Mouse (Mus musculus): ENCODE results near the gene Timp4.

Gene Timp4

DNA sequence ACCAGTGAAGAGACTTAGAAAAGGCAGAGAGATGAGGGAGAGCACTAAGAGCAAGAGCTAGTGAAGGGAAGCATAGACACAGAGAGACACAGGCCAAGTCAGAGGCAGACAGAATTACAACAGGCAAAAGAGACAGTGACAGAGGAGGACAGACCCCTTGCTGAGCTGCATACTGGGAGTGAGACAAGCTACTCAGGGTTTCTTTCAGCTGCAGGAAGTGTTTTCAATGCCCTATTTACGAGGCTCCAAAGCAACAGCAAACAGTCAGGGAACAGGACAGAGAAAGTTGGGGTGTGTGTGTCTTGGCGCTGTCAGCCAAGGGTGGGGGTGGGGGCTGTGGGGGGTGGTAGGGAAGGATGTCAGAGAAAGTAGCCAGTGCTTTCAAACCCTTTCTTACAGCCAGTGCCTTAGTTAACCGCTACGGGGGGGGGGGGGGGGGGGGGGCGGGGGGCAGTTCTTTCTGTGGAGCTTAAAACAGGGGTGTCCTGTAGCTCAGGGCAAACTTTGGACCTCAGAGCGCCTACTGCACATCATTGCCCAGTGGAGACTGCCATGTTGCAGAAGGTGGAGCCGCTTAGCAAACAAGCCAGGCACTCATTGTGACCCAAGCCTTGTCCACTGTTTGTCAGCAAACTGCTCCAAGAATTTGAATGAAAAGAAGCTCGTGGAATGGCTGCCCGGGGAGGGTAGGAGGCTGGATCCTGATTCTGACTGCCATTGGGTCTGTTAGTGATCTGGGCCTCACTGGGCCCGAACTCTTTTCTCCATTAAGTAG lies at the start of gene Timp4:
Gene Timp4, minus strand, starts transcription at position 107 of the 775 bp plus-strand sequence.
- WGBS = 28% methylated on average over 10 of the region's 10 CpGs

DNA sequence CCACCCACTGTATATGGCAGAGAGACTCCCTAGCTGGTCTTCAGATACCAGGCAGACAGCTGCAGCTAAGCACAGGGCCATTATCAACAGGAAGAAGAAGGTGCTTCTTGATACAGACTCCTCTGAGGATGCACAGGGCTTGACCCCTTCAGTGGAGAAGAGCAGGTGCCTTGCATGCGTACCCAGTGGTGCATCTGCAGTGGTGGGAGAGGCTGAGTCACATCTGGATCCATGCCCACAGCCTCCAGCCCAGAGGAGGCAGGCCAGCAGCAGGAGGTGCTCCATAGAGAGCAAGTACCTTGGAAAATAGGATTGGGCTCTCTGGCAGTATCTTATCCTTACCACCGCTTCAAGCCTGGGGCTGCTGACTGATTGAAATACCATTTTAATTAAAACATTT lies 41.9 kb upstream of the Timp4 start:
- 57% methylated on average over 2 of the region's 2 CpGs for WGBS

DNA sequence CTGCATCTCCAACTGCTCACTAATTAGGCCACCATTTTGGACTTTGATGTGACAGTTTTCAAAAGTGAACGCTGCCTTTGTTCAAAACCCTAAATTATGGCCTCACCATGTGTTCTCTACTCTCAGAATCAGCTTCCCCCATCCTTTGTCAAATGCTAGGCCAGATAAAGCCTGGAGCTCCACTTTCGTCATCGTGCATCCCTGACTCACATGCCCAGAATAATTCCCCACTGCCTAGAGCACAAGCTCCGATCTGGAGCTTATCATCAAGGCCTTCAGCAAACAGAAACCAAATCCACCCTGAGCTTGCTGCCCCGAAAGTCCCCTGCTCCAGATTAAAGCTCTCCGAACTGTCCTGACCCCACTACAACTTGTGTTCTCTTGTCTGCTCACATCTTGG lies 40.6 kb upstream of the Timp4 start:
- 43% methylated on average over 6 of the region's 6 CpGs for WGBS

DNA sequence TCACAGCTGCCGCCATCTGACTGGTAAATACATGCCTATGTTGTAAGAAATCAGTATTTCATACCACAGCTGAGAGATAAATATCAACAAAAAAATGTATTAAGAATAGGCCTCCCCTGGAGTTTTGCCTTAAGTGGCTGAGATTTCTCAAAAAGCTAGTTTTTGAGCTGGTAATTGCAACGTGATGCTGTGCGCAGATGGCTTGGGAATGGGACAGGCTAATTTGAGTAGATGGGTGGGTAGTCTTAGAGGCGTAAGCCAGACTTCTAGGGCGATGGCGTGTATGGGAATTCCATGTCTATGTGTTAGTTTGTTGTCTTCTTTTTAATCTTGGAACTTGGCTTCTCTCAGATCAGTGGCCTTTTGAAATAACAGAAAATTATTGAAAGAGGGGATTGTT lies 39.8 kb upstream of the Timp4 start:
- WGBS = 56% methylated on average over 6 of the region's 6 CpGs

DNA sequence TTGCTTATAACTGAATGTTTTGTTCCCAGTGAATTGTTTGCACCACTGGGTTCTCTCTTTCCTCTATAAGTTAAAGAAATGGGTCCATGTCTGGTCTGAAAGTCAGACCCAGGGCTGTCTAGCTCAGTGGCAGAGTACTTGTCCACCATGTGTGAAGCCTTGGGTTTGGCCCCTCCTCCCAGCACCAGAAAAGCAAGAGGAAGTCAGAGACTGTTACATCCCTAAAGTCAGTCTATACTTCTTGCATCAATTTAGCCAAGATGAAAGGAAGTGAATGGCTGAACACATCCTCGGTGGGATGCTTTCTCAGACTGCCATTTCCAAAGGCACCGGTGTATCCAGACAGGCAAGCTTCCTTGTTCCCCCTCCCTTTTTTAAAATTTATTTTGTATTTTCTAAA lies 39.1 kb upstream of the Timp4 start:
- 65% methylated on average over 2 of the region's 2 CpGs for WGBS

DNA sequence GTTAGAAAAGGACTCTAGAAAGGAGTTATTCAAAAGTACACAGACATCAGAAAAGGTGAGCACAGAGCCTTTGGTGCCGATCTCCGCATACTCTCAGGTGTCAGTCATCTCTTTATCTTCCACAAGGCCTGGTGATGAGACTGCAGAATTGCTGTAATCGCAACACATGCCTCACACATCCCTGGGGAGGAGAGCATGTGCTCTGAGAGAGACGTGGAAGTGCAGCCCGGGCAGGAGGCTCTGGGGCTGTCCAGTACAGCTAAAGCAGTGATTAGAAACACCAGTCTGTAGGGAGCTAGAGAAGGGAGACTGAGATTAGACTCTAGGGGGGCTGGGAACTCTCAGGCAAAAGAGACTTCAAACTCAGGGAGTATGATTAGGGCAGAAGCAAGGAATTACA lies 38.6 kb upstream of the Timp4 start:
- WGBS = 70% methylated on average over 5 of the region's 5 CpGs

DNA sequence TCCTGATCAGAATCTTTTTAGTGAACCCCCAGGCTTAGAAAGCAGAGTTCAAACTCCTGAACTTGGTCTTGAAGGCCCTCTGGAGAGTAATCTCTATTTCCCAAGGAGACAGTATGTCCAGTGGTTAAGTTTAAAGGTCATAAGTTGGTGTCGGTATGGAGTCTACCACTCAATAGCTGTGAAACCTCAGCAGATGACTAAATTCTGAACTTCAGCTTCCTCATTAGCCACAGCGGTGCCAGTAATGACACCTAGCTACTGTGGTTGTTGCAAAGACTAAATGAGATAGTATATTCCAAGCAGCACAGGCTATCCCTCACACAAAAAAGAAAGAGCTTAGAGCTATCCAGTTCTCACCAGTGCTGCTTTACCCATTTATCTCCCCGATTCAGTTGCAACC lies 36.2 kb upstream of the Timp4 start:
- 92% methylated on average over 3 of the region's 3 CpGs for WGBS

DNA sequence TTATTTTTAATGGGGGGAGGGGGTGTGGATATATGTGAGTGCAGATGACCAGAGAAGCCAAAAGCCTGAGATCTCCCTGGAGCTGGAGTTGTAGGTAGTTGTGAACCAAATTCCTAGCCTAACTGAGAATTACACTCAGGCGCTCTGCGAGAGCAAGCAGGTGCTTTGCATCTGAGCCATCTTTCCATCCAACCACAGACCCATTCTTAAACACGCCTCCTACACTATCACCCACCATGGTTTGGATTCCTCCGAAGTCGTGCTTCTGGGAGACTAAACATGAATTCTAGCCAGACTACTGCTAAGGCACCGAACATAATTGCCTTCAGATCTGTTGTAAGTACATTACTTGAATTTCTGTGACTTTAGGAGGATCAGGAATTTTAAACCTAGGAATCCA lies 34.4 kb upstream of the Timp4 start:
- WGBS = 42% methylated on average over 6 of the region's 6 CpGs

DNA sequence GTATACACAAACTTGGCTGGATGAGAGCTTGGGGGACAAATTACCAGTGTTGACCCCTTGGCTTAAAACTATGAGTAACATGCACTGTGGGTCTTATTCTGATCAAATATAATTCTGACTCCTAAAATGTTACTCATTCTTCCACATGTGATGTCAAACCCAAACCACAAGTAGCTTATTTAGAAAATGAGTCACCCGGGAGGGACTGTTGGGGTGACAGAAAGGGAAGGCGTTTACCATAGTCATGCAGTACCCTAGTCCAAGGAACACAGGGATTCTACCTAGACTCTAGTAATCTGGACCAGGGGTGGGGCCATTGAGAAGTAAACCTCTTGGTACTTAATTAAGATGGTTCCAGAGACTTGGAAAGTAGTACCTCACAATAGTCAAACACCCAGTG lies 32.1 kb upstream of the Timp4 start:
- WGBS = 51% methylated on average over 2 of the region's 2 CpGs

DNA sequence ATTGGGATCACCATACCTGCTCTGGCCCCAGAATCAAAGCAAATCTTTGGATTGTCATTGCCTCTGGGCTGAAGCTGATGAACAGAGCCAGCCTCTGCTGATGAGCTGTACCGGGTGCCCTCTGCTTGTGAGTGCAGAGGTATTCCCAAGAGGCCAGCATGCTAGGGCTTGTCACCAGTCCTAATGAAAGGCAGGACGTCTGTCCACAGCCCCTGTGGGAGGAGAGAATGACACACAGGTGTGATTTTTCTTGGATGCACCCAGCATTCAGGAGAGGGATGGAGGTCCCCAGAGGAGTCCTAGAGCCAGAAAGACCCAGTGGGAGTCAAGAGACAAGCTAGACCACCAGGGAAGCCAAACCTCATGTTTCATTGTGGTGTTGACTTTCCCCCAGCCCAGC lies 27.6 kb upstream of the Timp4 start:
- WGBS = 81% methylated on average over 2 of the region's 2 CpGs

DNA sequence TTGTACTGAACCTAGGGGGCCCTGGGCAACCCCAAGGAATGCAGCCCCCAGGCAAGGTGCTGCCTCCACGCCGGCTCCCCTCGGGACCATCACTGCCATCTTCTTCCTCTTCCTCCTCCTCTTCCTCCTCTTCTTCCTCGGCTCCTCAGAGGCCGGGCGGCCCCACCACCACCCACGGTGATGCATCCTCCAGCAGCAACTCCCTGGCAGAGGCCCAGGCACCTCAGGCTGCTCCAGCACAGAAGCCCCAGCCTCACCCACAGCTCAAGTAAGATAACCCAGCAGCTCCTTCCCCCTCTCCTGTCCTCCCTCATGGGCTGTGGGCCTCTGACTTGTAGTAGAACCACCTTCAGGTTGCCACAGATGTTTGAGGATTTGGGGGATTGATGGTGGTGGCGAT lies 26.1 kb upstream of the Timp4 start:
- WGBS = 47% methylated on average over 8 of the region's 8 CpGs

DNA sequence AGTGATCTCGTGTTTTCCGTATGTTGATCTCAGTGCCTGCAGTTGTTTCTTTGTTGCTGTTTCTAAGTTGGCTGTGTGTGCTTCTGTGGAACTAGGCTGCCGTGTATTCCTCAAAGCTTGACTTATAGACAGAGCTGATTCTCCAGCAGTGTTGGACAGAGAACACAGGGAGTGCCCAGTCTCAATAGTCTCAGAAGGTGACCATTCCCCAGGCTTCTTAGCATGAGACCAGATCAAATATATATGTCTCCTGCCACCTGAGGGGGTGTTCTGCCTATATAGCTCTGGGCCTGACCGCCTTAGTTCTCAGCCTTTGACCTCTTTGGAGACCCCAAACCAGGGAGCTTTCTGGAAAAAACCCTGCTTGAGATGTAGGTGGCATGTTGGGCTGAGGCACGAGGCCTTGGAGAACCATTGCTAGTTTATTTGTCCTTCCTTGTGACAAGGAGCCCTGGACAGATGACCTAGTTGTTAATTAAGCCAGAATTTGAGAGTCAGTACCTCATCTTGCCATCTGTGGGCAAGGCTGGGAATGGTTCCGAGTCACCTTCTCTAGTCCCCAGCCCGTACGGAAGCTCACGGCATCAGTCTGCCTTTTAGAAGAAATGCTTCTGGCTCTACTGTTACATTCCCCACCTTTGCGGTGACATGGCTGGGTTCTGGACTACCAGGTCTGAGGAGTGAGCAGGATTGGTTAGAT lies 23.3 kb upstream of the Timp4 start:
- WGBS = 88% methylated on average over 10 of the region's 10 CpGs

DNA sequence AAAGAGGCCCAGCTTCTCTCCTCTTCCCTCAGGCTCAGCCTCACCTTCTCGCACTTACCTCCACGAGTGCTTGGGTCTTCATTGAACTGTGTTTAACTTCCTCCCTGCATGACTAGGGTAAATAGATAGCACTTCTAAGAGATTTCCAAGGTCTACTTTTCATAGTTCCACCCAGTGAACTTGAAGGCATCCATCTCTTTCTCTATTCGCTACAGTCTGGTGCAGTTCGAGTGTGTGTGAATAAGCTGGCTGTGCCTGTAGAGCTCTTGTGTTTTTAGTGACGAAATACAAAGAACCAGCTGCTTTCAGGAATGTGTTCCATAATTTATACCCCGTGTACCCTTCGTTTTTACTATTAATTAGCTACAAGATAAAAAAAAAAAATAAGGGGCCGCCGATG lies 22.7 kb upstream of the Timp4 start:
- WGBS = 59% methylated on average over 9 of the region's 9 CpGs

DNA sequence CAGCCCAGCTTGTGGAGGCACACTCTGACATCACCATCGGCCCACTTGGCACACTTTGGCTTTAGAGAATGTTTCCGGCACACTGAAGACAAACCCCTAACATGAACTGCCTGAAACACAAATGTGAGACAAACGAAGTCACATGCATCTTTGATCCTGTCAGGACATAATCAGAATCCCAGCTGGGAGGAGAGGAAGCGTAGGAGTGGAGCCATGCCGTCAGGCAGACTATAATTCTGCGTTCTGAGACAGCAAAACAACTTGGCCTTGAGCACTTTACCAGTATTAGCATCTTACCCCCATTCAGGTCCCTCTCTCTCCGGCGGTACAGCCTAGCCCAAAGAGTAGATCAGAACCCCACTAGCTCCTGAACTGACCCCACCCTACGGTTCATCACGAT lies 21.3 kb upstream of the Timp4 start:
- WGBS = 63% methylated on average over 10 of the region's 10 CpGs

DNA sequence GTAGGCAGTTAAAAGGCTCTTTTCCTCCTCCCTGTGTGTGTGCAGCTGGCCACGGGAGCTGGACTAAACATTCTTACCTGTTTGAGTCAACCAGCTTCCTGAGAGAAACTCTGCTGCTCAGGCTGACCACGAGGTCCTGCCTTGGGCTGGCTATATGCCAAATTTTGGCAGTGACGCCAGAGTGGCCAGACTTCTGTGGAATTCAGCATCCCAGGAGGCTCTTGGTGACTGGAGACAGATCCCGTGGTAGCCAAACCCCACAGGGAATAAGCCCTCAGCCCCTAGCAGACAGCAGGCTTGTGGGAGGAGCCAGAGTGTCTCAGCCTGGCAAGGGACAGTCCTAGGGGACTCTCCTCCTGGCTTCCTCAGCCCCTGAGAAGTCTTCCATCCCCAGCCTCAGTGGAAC lies 19.9 kb upstream of the Timp4 start:
- 17% methylated on average over 4 of the region's 4 CpGs for WGBS

DNA sequence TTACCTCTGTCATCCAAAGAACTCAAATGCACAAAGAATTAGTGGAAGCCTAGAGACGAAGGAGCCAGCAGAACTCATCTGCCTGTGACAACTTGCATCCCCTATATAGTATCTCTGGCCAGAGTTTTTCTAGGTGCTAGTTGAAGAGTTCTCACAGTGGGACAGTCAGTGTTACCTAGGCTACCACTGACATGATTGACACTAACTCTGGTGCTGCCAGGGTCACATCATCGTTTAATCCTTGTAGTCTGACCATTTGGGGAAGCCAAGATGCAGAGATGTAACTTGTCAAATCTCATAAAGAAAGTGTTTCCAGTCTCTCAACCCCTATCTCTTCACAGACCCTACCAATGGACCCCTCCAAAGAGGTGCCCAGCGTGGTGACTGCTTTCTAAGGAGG lies 19.3 kb upstream of the Timp4 start:
- WGBS = 71% methylated on average over 3 of the region's 3 CpGs

DNA sequence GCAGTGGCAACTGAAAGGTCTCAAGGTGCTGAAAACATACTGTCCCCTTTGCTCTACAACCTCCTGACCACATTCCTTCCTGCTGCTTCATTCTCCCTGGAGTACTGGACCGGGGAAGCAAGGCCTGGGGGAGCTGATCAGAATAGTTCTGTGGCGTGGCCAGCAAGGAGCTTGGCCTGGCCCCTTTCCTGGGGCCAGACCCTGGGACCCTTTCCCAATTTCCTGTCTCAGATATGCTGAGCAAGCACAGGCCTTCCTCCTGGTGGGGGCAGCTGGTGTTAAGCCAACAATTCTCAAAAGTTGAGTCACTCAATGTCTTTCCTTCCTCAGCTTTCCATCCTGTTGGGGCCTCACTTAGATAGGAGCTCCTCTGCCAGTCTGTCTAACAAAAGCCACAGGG lies 18.1 kb upstream of the Timp4 start:
- 82% methylated on average over 2 of the region's 2 CpGs for WGBS

DNA sequence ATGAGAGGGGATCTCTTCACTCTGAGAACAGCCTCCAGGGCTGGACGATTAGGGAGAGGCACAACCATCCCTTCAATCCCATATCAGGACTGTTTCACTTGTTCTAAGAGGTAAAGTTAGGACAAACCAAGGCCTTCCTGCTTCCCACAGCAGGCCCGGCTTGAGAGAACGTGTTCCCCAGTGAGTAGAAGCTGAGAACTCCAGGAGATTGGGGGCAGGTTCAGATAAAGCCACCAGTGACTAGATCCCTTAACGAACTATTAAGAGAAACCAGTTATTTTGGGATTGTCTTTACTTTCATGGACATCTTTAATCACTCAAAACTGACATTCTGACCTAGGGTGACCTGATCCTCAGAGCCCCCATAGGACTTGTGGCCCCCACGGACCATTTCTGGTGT lies 17.6 kb upstream of the Timp4 start:
- 75% methylated on average over 5 of the region's 5 CpGs for WGBS

DNA sequence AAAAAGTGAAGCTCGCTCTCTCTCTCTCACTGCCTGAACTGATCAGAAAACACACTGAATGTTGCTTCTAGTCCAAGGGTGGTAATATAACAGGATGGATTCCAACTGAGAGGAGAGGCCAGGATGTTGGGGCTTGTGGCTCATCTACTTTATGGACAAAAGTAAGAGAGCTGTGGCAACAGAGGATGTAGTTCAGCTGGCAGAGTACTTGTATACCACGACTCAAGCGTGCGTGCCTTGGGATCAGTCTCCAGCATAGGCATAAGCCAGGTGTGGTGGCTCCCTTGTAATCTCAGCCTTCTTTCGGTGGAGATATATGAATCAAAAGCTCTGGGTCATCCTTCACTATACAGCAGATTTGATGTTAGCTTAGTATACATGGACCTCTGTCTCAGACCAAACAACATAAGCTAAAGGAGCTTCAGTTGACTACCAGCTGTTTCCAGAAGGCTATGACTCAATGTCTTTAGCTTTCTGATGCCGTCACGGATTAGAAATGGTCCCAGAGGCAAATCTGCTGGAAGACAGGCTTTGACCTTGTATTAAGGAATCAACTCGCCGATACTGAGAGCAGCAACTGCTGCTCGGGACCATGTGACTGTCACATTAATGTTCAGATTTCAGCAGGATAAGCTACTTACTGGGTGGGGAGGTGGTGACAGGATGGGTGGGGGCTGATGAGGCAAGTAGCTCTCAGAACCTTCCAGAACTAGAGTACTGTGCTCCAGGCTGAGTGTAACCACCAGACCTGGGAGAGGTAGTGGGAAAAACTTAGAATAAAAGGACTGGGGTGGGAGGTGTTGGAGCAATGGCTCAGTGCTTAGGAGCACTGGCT lies 16.8 kb upstream of the Timp4 start:
- WGBS = 84% methylated on average over 10 of the region's 10 CpGs

DNA sequence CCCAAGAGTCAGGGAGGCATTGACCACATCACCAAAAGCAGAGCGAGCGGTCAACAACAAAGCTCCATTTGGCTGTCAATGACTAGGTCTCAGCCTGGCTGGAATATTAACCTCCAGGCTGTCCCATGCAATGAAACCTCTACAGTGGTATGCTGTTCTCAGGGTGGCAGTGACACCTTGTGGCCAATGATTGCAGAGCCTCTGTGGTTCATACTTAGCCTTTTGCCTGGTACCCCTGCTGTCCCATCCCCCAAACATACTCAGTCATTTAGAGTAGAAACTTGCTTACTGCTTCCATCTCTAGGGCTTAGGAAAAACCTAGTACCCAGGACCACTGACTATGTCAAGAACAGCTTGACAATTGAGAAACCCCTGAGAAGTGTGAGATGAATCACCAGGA lies 15.9 kb upstream of the Timp4 start:
- 55% methylated on average over 2 of the region's 2 CpGs for WGBS

DNA sequence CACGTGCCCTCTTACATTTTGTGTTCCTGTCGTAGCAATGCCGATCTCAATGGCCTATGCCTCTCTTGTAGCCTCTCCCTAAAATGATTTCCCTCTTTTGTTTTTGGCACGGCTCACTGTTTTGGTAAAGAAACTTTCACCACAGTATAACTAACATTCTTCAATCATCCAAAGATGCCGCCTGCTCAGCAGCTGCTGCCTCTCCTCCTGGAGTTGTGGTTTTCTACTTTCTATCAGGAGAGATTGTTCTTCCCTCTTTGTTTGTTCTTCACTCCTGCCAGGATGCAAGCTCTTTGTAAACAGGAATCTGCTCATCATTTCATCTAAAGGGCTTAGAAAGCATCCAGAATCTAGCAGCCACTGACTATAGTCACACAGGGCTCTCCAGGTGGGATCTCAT lies 14.8 kb upstream of the Timp4 start:
- WGBS = 68% methylated on average over 5 of the region's 5 CpGs

DNA sequence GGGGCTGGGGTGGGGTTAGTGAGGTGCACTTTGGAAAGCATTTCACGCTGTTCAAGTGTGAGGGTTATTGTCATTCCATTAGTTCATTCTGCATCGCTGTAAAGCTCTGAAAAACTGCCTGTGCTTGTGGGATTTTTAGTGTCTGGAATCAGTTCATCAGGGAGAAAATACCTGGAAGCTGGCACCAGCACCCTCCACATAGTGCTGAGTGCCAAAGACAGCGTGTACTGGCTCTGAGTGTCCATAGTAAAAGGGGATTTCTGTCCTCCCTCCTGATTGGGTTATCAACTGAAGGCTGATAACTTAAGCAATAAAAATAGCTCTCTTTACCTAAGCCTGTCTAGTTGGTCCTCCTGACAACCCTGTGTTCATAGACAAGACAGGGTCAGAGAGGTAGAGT lies 8.5 kb upstream of the Timp4 start:
- 79% methylated on average over 3 of the region's 3 CpGs for WGBS

DNA sequence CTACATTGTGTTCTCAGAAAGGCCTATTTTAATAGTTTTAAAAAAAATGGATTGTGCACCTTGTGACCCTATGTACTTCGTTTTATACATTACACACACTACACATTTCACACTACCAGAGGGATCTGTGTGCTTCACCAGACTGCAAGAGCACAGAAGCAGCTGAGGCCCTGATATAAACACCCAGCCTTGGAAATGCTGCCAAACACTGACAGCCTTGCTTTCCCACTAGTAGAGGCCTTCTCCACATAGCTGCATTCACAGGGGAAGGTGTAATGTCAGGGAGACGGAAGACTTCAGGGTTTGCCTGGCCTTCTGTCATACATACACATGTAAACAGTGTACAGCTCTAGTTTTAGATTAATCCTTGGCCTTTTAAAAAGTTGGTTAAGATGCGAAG lies 3.2 kb upstream of the Timp4 start:
- WGBS = 62% methylated on average over 3 of the region's 3 CpGs
